Mouse (Mus musculus): ENCODE measurements around the gene Rnf128.
"Not testable (repeated sequence)": the region's sequence is repeated elsewhere in the genome, so short reads cannot be mapped to it uniquely, and the experiment has no call there.

Gene Rnf128

DNA sequence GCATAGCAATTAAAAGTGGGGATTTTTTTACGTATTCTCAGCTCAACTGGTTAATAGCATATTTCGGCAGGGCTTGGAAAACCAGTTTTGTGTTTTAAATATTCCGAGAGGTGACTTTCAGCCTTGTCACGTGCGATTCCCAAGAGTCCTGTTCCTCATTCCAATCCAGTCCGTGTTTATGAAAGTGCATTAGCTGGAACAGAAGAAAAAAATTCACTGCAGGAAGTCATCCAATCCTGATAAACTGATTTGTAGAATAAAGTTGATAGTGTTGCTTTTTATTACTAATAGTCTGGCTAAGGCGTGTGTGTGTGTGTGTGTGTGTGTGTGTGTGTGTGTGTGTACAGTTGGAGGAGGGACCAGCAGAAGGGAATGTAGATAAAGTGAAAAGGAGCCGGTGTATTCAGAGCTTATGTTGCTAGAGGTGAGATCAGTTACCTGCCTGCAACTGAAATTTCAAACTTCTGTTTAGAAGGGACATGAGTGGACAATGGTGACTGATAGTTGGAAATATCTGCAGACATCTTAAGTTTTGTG lies at the start of gene Rnf128:
Gene Rnf128, plus strand, starts transcription at position 392 of the 537 bp plus-strand sequence.
- in situ Hi-C loops (cut with MboI, MseI) = no loop called here

DNA sequence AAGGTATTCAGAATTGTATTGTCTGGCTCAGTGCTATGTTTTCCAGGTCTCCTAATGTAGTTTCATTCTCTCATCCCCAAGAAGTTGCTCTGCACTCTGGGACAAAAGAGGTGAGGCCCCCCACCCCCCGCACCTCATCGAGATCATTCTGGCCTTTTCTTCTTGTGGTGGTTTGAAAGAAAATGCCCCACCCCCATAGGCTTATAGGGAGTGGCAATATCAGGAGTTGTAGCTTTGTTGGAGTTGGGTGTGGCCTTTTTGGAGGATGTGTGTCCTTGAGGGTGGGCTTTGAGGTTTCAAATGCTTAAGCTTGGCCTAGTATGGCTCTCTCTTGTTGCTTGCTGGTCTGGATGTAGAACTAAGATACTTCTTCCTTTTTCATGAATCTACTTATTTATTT lies 47.0 kb upstream of the Rnf128 start:
- in situ Hi-C loops (cut with MboI, MseI) = no loop called here

DNA sequence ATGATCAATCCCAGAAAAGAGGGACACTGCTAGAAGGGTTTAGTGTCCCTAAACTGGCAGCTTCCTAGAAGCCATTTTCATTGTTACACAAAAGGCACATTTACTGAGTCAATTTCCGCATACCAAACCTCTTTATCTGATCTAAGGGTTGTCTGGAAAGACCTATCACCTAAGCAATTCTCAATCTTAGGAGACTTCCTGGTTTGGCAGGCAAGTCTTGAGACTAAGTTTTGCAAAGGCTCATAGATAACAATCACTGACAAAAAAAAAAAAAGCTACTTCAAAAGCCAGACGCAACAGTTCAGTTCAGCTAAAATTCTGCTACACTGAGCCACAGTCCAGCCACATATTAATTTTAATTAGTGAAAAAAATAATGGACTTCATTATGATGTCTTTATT lies 43.9 kb upstream of the Rnf128 start:
- in situ Hi-C loops (cut with MboI, MseI) = no loop called here

DNA sequence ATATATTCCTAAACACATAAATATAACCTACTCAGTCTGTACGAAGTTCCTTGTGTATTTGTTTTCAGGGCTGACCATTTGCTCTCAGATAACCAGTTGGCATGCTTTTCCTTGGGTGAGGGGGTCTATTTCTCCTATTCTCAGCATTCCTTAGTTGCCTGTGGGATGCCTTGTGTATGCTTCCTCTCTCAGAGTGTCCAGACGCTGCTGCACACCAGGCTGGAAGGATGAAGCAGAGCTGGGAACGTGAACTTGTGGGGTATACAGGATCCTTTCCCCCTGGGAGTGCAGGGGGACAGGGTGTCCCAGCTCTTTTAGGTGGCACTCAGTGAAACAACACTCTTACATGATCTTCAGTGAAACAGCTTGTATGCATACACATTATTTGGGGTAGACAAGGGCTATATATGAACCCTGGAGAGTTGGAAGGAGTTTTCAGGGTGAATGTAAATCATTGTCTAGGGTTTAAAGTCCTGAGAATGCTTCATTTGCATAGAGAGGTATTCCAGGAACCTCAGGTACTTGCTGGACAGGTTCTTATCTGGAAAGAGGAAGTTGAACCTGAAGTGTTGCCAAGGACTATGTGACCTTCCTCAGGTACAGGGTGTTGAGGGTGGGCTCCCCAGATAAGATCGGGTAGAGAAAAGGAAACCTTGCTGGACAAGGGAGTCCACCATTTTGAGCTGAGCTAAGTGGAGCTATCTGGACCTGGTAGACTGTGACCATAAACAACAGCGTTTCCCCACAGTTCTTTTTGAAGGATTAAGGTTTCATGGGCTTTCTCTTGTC lies 38.6 kb upstream of the Rnf128 start:
- in situ Hi-C loops (cut with MboI, MseI) = no loop called here

DNA sequence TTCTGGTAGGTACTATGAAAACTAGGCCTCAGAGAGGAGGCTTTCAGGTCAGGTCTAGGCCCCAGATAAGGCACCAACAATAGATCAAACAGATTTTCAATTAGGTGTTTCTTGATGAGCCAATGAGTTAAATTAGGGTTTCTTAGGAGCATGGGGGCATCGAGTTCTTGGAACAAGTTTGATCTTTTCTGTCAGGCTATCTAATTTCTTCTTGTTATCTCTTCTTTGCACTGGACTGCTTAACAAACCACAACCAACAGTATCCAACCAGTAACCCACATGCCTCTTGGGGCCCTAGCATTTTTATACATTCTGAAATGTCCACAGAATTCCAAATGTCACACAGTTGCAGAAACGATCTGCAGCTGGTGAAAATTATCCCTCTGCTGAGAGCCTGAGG lies 37.4 kb upstream of the Rnf128 start:
- in situ Hi-C loops (cut with MboI, MseI) = no loop called here

DNA sequence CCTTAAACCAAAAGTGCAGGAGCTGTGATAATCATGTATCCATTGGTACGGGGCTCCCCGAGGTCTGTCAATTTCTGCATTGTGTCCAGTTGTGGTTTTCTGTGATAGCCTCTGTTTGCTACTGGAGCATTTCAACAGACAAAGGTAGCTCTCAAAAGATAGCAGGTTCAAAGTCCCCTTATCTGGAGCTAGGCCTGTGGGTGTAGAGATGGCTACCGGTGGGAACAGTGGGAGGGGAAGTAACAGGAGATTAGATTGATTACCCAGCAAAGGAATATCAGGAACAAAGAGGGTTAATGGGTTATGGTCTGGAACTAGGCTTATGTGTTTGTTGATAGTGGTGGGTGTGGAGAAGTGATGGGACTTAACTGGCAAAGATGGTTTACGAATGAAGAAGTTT lies 36.1 kb upstream of the Rnf128 start:
- in situ Hi-C loops (cut with MboI, MseI) = no loop called here

DNA sequence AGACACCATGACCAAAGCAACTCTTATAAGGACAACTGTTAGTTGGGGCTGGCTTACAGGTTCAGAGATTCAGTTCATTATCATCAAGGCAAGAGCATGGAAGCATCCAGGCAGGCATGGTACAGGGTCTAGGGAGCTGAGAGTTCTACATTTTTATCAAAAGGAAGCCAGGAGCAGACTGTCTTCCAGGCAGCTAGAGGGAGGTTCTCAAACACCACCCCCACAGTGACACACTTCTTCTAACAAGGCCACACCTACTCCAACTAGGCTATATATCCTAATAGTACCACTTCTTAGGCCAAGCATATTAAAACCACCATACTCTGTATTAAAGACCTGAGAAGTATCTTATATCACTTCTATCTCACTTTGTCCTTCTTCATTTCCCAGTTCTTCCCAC lies 33.4 kb upstream of the Rnf128 start:
- in situ Hi-C loops (cut with MboI, MseI) = no loop called here

DNA sequence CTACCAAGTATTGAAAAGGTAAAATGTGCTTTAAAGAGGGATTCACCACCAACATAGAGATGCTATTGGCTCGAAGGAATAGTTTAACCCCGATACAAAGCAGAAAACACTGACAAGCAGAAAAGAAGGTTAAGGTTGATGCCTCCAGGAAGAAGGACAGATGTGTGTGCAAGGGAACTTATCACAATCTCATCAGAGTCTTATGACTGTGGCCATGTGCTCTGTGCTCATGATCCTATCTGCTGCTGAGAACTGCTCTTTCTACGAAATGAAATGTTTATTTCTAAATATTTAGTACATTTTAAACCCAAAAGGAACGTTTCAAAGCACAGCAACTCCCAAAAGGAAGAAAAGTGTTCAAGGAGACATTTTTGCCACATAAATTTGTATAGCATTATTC lies 30.8 kb upstream of the Rnf128 start:
- in situ Hi-C loops (cut with MboI, MseI) = no loop called here

DNA sequence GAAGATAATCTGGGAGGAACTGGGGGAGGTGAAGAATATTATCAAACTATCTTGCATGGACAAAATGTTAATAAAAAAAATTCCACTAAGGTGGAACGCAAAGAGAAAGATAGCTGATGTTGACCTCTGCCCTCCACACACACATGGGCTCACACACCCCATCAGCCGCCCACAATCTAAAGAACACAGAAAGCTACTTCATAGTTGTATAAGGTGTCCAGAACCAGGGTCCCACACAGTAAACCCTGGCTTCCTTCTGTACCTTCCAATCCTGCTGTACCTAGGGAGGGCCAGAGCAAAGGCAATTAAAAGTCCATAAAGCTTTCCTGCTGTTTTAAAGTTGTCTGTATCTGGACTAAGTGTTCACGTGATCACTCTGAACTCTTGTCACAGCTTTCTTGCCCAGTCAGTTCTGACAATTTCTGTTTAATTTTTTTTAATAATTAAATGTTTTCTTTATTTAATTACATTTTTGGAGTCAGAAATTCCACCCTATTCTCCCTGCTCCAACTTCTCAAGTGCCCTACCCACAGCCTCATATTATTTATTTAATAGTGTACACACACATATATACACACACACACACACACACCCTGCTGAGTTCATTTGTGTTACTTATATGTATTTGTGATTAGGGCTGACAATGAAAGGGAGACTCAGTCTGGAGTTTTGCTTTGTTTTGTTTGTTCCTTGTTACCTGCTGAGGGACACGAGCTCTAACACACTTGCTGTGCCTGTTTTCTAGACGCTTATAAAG lies 25.3 kb upstream of the Rnf128 start:
- in situ Hi-C loops (cut with MboI, MseI) = no loop called here

DNA sequence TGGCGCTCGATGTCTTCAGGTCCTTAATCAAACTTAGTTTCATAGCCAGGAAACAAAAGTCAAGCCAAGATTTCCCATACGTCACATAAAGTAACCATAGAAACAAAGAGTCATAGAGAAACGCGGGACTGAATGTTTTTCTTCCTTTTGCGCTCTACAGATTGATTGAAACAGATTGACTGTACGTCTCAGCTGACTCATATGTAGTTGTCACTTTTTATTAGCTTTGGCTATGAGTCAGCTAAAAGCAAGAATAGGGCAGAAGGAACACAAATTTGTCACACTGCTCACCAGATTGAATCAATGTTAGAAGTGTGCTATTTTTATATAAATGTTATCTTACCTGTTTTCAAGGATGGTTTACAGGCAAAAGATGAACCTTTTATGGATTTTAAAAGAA lies 19.4 kb upstream of the Rnf128 start:
- in situ Hi-C loops (cut with MboI, MseI) = no loop called here

DNA sequence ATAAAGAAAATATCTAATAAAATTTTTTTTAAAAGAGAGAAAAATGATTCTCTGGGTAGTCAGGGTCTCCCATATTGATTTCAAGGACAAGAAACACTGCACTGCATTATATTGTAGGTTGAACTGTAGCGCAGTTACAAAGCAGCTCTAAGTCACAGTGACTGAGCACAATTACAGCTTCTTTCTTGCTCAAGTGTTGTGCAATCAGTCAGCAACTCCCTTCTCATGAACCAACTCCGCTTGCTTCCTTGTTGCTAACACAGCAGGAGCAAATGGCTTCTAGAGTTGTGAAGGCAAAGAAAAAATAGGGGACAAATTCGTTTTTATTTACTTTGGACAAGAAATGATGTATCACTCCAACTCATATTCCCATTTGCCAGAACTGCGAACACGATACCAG lies 12.7 kb upstream of the Rnf128 start:
- in situ Hi-C loops (cut with MboI, MseI) = no loop called here

DNA sequence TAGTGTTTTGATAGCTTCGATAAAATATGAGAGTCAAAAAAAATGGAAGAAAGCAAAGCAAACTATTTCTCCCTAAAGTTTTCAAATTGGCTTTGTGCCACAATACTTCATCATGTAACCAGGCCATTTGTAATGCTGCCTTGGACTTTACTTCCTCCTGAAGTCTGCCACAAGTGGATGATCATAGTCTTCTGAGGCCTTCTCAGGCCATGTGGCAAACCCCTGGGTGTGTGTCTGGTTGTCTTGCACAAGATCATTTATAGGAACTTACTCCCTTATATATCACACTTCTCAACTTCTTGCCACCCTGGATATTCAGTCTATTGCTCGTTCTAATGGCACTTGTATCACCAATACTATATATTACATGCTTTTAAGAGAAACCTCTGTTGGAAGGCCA lies 11.0 kb upstream of the Rnf128 start:
- in situ Hi-C loops (cut with MboI, MseI) = no loop called here

DNA sequence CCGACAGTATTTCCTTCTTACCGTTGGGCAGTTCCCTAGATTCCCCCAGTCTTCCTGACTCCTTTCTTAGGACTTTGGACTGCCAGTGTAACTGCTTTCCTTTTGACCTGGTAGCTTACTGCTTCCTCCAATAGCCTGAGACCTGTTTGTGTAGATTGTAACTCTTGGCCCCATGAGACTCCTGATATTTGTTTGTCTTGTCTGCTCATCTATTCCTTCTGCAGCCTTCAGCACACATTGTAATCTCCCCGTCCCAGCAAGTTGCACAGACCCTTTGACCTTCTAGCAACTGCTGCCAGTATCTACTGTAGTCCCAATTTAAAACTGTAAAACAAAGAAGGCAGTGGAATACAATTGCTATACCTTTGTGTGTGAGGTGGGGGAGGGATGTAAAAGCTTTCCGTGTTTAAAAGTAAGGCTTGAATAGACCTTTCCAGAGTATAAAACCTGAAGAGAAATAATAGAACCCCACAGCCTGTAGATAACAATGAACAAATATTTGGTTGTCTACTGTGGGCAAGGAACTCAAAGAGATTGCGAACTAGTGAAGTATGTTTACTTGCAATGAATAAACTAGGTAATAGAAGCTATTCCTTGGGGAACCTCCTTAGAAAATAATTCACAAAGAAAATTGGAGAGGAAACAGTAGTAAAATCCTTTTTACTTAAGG lies 726 bp upstream of the Rnf128 start:
- in situ Hi-C loops (cut with MboI, MseI) = no loop called here

DNA sequence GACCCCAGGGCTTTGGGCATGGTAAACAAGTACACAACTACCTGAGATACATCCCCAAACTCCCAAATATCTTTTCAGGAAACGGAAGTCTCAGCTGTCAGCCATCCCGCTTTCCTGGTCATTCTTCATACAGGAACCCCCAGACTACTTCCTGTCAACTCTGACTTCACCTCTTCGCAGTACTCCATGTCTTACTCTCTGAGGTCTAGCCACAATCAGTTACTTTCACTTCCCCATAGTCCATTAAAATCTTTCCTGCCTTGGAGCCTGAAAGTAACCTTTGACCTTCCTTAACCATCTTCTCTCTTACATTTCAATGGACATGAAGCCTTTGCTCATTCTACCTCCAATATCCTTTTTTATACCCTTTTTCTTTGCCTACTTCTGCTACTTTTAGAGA lies 6.9 kb downstream of the Rnf128 start:
- in situ Hi-C loops (cut with MboI, MseI) = no loop called here

DNA sequence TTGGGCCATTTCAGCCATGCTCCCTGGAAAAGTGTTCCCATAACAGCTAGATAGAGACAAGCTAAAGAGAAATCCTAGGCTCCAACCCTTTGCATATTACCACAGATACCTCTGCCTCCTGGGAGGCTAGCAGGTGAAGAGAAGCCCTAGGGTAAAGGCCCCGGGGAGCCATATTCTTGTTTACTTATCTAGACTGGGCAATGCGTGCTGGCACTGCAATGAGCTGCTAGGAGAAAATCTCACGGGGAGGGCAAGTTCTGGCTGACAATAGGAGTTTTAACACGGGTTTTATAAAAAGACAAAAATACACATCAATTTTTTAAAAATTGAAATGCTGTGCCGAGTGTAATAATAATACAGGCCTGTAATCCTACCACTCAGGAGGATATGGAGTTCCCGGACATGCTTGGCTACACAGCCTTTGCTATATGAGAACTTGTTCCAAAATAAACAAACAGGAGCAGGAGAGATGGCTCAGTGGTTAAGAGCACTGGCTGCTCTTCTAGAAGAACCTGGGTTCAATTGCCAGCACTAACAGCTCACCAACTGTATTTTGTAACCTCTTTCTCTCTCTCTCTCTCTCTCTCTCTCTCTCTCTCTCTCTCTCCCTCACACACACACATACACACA lies 15.6 kb downstream of the Rnf128 start:
- in situ Hi-C loops (cut with MboI, MseI) = no loop called here

DNA sequence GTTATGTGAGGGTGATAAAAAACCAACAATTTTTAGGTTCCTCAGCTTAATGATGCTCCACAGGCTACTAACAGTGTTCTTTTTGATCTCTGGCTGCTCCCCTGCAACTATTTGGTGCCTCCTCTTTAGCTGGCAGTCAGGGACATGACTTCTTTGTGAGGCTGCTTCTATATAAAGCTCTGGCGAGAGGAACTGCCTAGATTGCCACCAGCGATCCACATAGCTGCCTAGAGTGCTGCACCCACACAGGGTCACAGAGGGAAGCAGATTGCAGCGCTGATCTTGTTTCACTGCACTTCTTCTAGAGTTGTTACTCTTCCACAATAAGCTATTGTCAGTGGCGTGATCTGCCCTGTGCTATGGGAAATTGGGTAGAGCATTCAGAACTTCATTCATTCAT lies 20.5 kb downstream of the Rnf128 start:
- in situ Hi-C loops (cut with MboI, MseI) = loop anchor here (5.0 kb wide), 1 partner anchor 64 kb away; no protein-coding TSS in a partner anchor

DNA sequence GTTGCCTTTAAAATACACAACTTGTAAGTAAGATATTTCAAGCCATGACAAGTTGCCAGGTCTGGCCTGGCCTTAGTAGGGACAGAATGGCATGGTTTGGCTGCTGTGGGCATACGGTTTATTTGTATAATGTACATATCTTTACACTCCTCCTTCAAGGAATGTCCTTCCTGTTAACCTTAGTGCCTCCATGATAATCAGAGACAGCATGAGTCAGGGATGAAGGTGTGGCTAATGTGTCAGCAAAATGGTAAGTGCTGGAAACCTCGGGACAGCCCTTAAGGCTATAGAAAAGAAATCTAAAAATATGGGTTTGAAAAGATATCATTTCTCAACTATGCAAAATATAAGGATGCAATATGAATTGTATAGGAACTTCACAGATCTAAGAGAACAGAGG lies 23.6 kb downstream of the Rnf128 start:
- in situ Hi-C loops (cut with MboI, MseI) = not testable (repeated sequence)

DNA sequence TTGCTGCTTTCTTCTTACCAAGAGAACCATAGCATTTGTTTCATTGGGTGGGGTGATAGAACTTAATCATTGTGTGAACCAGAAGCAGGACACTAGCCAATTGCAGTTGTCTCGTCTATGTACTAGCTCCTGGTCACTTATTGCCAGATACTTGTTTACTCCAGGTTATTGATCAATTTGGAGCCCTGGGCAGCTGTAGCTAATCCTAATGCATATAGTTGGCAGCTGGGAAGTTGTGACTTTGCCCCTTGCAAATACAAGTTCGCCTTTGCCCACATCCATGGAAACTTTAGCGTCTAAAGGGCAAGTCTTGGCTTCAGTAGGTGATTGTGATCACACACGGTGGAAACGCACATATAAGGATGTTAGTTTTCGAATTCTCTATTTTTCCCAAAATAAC lies 33.3 kb downstream of the Rnf128 start:
- in situ Hi-C loops (cut with MboI, MseI) = no loop called here

DNA sequence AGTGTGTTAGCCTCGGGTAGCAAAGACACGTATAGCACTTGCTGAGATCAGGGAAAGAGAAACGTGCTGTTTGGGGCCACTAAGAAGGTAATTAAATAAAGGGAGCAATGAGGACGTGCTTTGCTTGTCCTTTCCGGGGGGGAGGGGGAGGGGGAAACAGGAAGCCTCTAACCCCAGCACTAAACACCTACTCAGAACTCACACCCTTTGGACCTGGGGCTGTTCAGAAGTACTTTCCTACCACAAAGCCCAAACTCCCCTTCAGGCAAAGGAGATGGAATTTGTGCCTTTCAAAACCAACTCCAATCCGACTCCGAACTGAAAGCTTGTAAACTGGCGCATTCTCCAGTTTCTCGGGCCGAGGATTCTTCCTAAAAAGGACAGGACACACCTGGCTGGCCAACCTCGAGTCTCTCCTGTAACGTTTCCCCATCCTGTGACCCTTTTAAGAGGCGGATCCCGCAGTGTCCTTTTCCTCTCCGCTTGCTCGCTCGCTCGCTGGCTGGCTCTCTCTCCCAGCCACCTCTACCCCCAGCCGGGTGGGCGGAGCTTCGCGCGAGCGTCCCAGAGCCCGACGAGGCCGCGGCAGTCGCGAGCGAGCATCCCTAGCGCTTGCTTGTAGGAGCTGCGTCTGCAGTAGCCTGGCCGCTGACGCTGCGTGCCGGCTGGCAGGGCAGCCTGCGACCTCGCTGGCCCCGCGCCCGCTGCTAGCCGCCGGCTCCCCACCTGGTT lies 47.1 kb downstream of the Rnf128 start:
- in situ Hi-C loops (cut with MboI, MseI) = no loop called here

DNA sequence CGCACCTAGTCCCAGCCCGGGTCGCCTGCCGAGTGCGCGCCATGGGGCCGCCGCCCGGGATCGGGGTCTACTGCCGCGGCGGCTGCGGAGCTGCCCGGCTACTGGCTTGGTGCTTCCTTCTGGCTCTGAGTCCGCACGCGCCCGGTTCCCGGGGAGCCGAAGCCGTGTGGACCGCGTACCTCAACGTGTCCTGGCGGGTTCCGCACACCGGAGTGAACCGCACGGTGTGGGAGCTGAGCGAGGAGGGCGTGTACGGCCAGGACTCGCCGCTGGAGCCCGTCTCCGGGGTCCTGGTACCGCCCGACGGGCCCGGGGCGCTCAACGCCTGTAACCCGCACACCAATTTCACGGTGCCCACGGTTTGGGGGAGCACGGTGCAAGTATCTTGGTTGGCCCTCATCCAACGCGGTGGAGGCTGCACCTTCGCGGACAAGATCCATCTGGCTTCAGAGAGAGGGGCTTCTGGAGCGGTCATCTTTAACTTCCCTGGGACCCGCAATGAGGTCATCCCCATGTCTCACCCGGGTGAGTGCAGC lies 47.7 kb downstream of the Rnf128 start:
- in situ Hi-C loops (cut with MboI, MseI) = no loop called here

DNA sequence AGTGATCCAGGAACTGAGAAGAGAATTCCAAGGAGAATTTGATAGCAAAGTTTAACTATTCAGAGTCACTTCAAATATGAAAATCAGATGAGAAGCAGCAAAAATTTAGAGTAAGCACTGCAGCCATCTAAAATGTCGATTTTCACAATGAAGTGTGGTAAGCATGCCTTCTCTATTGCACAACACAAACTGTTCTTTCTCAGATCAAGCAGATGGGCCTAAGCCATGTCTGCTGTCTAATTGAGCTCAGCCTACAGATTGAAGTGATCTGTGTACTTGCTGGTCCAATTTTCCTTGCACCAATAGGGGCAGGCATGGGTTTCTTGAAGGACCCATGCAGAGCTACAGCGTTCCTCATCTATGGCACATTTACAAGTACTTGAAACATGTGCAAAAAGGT lies 51.6 kb downstream of the Rnf128 start:
- in situ Hi-C loops (cut with MboI, MseI) = no loop called here

All from regulatory T cell (primary cell).